Comparison of ENCODE assay signal across 8 mouse cellular contexts in the genomic region with DNA sequence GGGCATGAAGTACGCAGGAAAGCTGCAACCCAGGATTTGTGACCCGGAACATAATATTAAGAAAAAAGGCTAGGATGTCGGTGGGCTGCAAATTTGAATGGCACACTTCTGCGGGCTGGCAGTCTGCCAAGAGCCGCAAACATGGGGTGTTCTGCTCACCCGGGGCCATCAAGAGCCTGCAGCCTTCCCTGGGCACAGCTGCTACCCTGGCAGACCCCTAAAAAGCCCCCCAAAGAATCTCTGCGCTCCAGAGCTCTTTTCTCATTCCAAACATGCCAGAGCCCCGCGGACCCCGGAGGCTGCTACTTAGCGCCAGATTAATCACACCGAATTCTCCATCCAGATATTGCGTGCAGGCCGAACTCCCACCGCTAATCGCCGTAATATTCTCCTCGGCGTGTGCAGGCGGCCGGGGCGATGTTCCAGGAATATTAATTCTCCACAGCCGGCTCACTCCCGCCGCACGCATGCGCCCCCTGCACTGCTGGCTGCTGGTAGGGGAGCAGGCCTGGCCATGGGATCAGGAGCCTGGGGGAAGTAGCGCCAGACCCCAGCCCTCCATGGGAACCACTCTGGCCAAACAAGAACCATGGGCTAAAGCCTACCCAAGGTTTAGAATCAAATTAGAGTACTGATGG.
DNase-seq lines count a peak whose midpoint lies in the region; ATAC-seq lines count a peak whose summit lies in the region.

No protein-coding gene starts in this region.

- H3K4me2 ChIP-seq in forebrain, embryonic 15.5 days (replicated peaks), result peak overlapping the region; percentile 51
- peak overlapping the region; percentile 37 for H3K4me2 ChIP-seq in neural tube, embryonic 14.5 days (ENCODE audit: low read depth, low read length)

- peak overlapping the region; percentile 90 for H3K27ac ChIP-seq in forebrain, embryonic 15.5 days (replicated peaks)
- H3K27ac ChIP-seq in neural tube, embryonic 14.5 days (ENCODE audit: low read depth, low read length), result peak overlapping the region; percentile 70

- H3K4me1 ChIP-seq in forebrain, embryonic 15.5 days, result peaks cover 81% of the 10 kb centered on the region
- peaks cover 55% of the 10 kb centered on the region for H3K4me1 ChIP-seq in neural tube, embryonic 14.5 days (ENCODE audit: control insufficient read depth, insufficient read depth, low read length)

- peak; percentile 65 to 70 for DNase-seq in left cerebral cortex, adult 18-20 months (ENCODE audit: low spot score in 2 of 2)
- DNase-seq in left cerebral cortex, adult 8-10 months (ENCODE audit: low spot score in 2 of 2), result no peak
- DNase-seq in layer of hippocampus, adult 18-20 months (ENCODE audit: low spot score in 2 of 2), result peak; percentile 81 to 89
- DNase-seq in adrenal gland, postnatal 10 days, result no peak
- DNase-seq in thymus, postnatal 25 days, result no peak
- DNase-seq in spleen, adult 18-20 months, result no peak

- ATAC-seq in forebrain, embryonic 15.5 days (replicated peaks), result peak; percentile 30
- ATAC-seq in neural tube, embryonic 14.5 days (ENCODE audit: low read depth), result peak; percentile 60

- peak overlapping the region; percentile 14 for H3K9ac ChIP-seq in forebrain, embryonic 15.5 days (replicated peaks)
- 0 out of 2 replicates have a peak overlapping the region, but pooled peaks have one; percentile 22 for H3K9ac ChIP-seq in neural tube, embryonic 14.5 days (replicated peaks; ENCODE audit: low read depth, low read length)

- H3K4me3 ChIP-seq in forebrain, embryonic 15.5 days, result peak overlapping the region; percentile 25
- no peak overlapping the region for H3K4me3 ChIP-seq in neural tube, embryonic 14.5 days (ENCODE audit: low read depth, low read length)

- WGBS in forebrain, embryonic 15.5 days, result 4% methylated on average over 28 of the region's 28 CpGs
- 12% methylated on average over 28 of the region's 28 CpGs for WGBS in neural tube, embryonic 14.5 days

- H3K27me3 ChIP-seq in forebrain, embryonic 15.5 days, result no peaks in the 10 kb centered on the region
- H3K27me3 ChIP-seq in neural tube, embryonic 14.5 days (ENCODE audit: control insufficient read depth, insufficient read depth, low read length), result 0 out of 2 replicates have a peak, but pooled peaks cover 2% of the 10 kb centered on the region

- no peaks in the 10 kb centered on the region for H3K36me3 ChIP-seq in forebrain, embryonic 15.5 days
- no peaks in the 10 kb centered on the region for H3K36me3 ChIP-seq in neural tube, embryonic 14.5 days (ENCODE audit: control insufficient read depth, insufficient read depth, low read length)

- H3K9me3 ChIP-seq in forebrain, embryonic 15.5 days, result no peaks in the 10 kb centered on the region
- no peaks in the 10 kb centered on the region for H3K9me3 ChIP-seq in neural tube, embryonic 14.5 days (ENCODE audit: control insufficient read depth, low read length)

Comparison
In these comparisons a context has a peak if more than half of its experiments do, and no peak if none do; other contexts are left out.
1. DNase-seq: peak in left cerebral cortex, adult 18-20 months (2 of 2) and layer of hippocampus, adult 18-20 months (2 of 2); none in left cerebral cortex, adult 8-10 months (0 of 2), adrenal gland, postnatal 10 days (single experiment), thymus, postnatal 25 days (single experiment) and spleen, adult 18-20 months (0 of 2).